Mouse (Mus musculus): ENCODE measurements at regions not wholly inside any gene's neighbourhood (a gene's known extent, or its start where the extent isn't known, plus 50 kb on each side); places are given as distances from the start of the nearest gene placed in this dataset.

DNA sequence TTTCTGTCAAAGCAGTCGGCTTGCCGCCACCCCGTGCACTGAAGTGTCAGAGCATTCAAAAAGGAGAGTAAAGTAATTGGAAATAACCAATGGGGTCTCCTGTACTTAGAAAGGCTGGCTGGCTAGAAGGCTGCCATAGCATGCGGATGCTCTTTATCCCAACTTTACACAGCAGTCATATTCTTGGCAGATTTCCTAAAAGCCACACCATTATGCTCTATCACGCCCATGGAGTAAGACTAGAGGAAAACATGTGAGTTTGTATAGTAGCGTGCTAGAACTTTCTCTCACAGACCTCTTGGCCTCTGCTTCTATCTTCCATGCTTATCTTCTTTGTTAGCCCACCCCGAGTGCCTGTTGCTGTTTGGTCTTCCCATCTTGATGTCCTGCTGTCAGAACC lies 249.8 kb upstream of the Smarca2 start:
- TF ChIP-seq CTCF (IDR thresholded peaks at IDR 0.05 in 2 of 3, conservative IDR thresholded peaks at IDR 0.05 in 1 of 3; ENCODE audit: control insufficient read depth in 1 of 3, insufficient read depth in 1 of 3, low read depth in 2 of 3, low read length in 3 of 3, poor library complexity in 1 of 3, severe bottlenecking in 1 of 3) (no peak), HCFC1 (IDR thresholded peaks at IDR 0.05; ENCODE audit: low read depth, low read length) (no peak), MAX (IDR thresholded peaks at IDR 0.05; ENCODE audit: low read length) (no peak), POLR2A (IDR thresholded peaks at IDR 0.05; ENCODE audit: control insufficient read depth in 1 of 2, insufficient read depth in 1 of 2, low read depth in 1 of 2, low read length in 2 of 2, poor library complexity in 1 of 2) (no peak), EP300 (IDR thresholded peaks at IDR 0.05; ENCODE audit: low read depth in 1 of 2, low read length in 2 of 2) (no peak)
